Mouse (Mus musculus): ENCODE measurements around the gene Armcx4.

- TF ChIP-seq CTCF (conservative IDR thresholded peaks at IDR 0.05; ENCODE audit: low read length) (no peak), NANOG (IDR thresholded peaks at IDR 0.05; ENCODE audit: borderline replicate concordance, low read length) (no peak), POU5F1 (IDR thresholded peaks at IDR 0.05; ENCODE audit: borderline replicate concordance, low read length) (no peak)
Measured at GRCm38 (mm10) chrX:134675959-134676358, 10.4 kb upstream of the Armcx4 start.

Measured in E14TG2a.4 (cell line).